Mouse (Mus musculus) liver, embryonic 14.5 days (tissue): Measurements from ENCODE around the gene Eef1akmt2. TPM values are rescaled to one million over a fixed set of nuclear protein-coding genes. Genes with fewer than 3 reads are reported as not detected.

Source experiments
- ATAC-seq: fragments of 200-750 bp; cut with Nextera tagmentation; 2 replicates; pipeline ENCODE4 v1.8.0; 2017; ENCODE audit warnings: moderate number of reproducible peaks, mild to moderate bottlenecking, moderate library complexity; ENCODE audit not compliant: insufficient read depth
- DNase-seq, 3 experiments: peaks; one replicate each; pipeline ENCODE4 v3.0.0-alpha.2; 2012 to 2013; ENCODE audit warnings: low read depth in 3 of 3, low spot score in 3 of 3
- H3K27ac ChIP-seq: fragments of 300-500 bp; sonication (generic); 2 replicates; pipeline ENCODE4 v1.5.1; 2014; ENCODE audit warnings: moderate library complexity, mild to moderate bottlenecking, control low read depth, inconsistent platforms
- H3K27me3 ChIP-seq: fragments of 300-500 bp; sonication (generic); 2 replicates; pipeline ENCODE4 v1.6.1; 2014; ENCODE audit warnings: mild to moderate bottlenecking, low read length, moderate library complexity; ENCODE audit not compliant: control insufficient read depth, insufficient read depth
- H3K36me3 ChIP-seq: fragments of 300-500 bp; sonication (generic); replicated peaks from 2 replicates; pipeline ENCODE4 v1.6.1; 2014; ENCODE audit warnings: low read depth; ENCODE audit not compliant: control insufficient read depth, insufficient read depth
- H3K4me1 ChIP-seq, 2 experiments: fragments of 200-500 bp in 1 of 2; fragments of 300-500 bp in 1 of 2; sonication (generic) in 1 of 2; replicated peaks; 2 replicates each; pipeline ENCODE4 v1.6.1; 2012 to 2014; ENCODE audit warnings: antibody characterized with exemption in 1 of 2, inconsistent platforms in 1 of 2, low read length in 1 of 2; ENCODE audit not compliant: control insufficient read depth in 2 of 2, insufficient read depth in 2 of 2
- H3K4me2 ChIP-seq: fragments of 300-500 bp; sonication (generic); 2 replicates; pipeline ENCODE4 v1.6.1; 2014; ENCODE audit warnings: low read depth, mild to moderate bottlenecking, control low read depth, moderate library complexity
- H3K4me3 ChIP-seq, 2 experiments: fragments of 200-500 bp in 1 of 2; fragments of 300-500 bp in 1 of 2; sonication (generic) in 1 of 2; 2 replicates each; pipeline ENCODE4 v1.5.1; 2012 to 2014; ENCODE audit warnings: low read depth in 2 of 2, low read length in 2 of 2, mild to moderate bottlenecking in 2 of 2, control low read depth in 1 of 2, inconsistent platforms in 1 of 2, moderate library complexity in 1 of 2; ENCODE audit not compliant: insufficient read depth in 1 of 2
- H3K9ac ChIP-seq: fragments of 300-500 bp; sonication (generic); replicated peaks from 2 replicates; pipeline ENCODE4 v1.6.1; 2014; ENCODE audit warnings: mild to moderate bottlenecking, control low read depth, moderate library complexity
- H3K9me3 ChIP-seq: fragments of 300-500 bp; sonication (generic); 2 replicates; pipeline ENCODE4 v1.6.1; 2016; ENCODE audit warnings: low read length, mixed read lengths; ENCODE audit not compliant: control insufficient read depth
- CTCF ChIP-seq: IDR thresholded peaks from 2 replicates; pipeline ENCODE4 v1.5.1; 2016; ENCODE audit warnings: antibody characterized with exemption, low read depth, control low read depth
- EP300 ChIP-seq: IDR thresholded peaks from 2 replicates; pipeline ENCODE4 v1.6.1; 2016; ENCODE audit warnings: antibody characterized with exemption, low read depth
- WGBS: fragments of 180-500 bp; shearing (Covaris S2); extraction: QIAGEN DNeasy Blood & Tissue Kit; methylation state at CpG from one replicate; pipeline ENCODE4 v1.1.7; 2014; ENCODE audit not compliant: insufficient replicate concordance; 5-methylcytosine and 5-hydroxymethylcytosine counted together
- polyA plus RNA-seq, 2 experiments: library from polyadenylated mRNA; depleted of rRNA in 1 of 2; stranded (reverse) in 1 of 2; unstranded in 1 of 2; fragments of >200 nt; fragmentation: Nextera tagmentation in 1 of 2; extraction: Ambion mirVana in 1 of 2; gene quantifications; 2 replicates each; pipeline versions ENCODE4 v1.2.1 to v1.2.3; 2012 to 2014

Gene Eef1akmt2
- polyA plus RNA-seq, 2 experiments = 13.1 to 19.0 TPM

DNA sequence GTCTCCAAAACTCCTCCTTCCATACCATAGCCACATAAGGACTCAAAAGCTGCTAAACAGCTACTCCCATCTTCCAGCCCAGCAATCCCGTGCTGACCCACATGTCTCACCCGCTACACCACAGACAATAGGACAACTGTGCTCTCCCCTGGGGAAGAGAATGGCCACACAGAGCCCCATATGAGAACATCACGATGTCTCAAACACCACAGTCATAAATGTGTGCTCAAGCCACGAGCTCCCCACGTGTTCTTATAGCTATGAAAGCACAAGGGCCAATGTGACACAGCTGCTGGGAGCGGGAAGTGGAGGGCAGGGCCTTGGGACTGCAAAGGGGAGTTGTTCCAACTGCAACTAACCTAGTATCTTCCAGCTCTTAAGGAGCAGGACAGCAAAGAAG lies 59.0 kb downstream of the Eef1akmt2 start:
- no peaks in the 10 kb centered on the region for H3K27me3 ChIP-seq
- ATAC-seq = no peak
- no peaks in the 10 kb centered on the region for H3K9me3 ChIP-seq
- H3K36me3 ChIP-seq = no peaks in the 10 kb centered on the region
- DNase-seq = no peak
- no peak overlapping the region for H3K9ac ChIP-seq
- no peak overlapping the region for H3K4me2 ChIP-seq
- no peak overlapping the region for H3K4me3 ChIP-seq
- peaks cover 0 to 3% of the 10 kb centered on the region in 2 experiments; a peak in 1 of 4 replicates for H3K4me1 ChIP-seq
- WGBS = 68% methylated on average over 6 of the region's 6 CpGs
- no peak overlapping the region for H3K27ac ChIP-seq
- TF ChIP-seq EP300 (no peak), CTCF (no peak)

DNA sequence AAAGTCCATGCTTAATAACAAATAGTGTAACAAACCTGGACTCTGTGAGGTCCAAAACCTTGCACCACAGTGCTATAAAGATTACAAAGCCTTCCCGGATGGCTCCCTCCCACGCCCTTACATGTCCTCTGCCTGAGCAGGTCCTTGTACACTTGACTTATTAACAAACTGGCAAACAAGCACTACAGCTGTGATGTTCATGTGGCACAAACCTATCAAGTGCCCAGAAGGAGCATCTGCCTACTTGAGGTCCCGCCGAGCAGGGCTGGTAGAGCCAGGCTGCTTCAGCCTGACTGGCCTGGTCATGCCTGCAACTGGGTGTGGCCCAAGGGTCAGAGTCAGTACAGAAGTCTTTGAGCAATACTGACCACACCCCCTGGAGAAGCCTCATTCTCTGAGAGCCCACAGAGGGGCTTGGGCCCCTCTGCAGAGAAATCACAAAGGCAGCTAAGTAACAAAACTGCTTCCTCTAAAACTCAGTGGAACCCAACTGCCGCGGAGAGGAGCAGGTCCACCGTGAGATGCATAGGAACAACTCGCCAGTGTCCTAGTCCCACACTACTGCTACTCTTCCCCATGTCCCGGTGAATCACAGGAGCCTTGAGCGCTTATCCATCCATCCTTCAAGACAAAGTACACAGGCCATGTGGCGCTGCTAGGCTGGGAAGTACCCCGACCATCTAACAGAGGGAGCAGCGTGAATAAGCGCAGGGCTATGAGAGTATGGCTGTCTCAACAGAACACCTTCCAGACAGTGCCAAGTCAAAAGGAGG lies 61.8 kb downstream of the Eef1akmt2 start:
- H3K27ac ChIP-seq = no peak overlapping the region
- no peak overlapping the region for H3K9ac ChIP-seq
- ATAC-seq (no peak), DNase-seq (no peak)
- TF ChIP-seq EP300 (no peak), CTCF (no peak)
- no peaks in the 10 kb centered on the region for H3K36me3 ChIP-seq
- H3K4me2 ChIP-seq = no peak overlapping the region
- peaks cover 0 to 15% of the 10 kb centered on the region in 2 experiments; a peak in 3 of 4 replicates for H3K4me1 ChIP-seq
- no peaks in the 10 kb centered on the region for H3K27me3 ChIP-seq
- 71% methylated on average over 14 of the region's 14 CpGs for WGBS
- H3K4me3 ChIP-seq = no peak overlapping the region
- H3K9me3 ChIP-seq = no peaks in the 10 kb centered on the region

DNA sequence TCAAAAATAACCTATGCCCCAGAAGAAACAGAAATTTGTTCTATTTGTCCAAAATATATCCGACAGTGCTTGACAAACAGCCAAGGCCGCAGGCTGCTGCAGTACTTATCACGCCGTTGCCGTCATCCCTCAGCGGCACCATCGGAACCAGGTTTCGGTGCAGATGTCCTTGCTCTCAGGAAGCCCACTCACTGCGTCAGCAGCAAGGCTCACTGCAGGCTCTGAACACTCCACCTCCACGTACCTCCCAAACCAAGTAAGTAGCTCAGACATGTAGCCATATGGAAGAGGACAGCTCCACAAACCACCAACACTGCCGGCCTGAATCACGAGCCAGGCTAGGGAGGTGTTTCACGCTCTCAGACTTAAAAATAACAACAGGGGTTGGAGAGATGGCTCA lies 63.6 kb downstream of the Eef1akmt2 start:
- H3K4me2 ChIP-seq = no peak overlapping the region
- H3K27ac ChIP-seq = no peak overlapping the region
- TF ChIP-seq CTCF (no peak), EP300 (no peak)
- H3K36me3 ChIP-seq = no peaks in the 10 kb centered on the region
- DNase-seq (no peak), ATAC-seq (no peak)
- peaks cover 2 to 19% of the 10 kb centered on the region in 2 experiments; a peak in 3 of 4 replicates for H3K4me1 ChIP-seq
- H3K27me3 ChIP-seq = no peaks in the 10 kb centered on the region
- 86% methylated on average over 13 of the region's 13 CpGs for WGBS
- H3K9me3 ChIP-seq = no peaks in the 10 kb centered on the region
- no peak overlapping the region for H3K9ac ChIP-seq
- no peak overlapping the region for H3K4me3 ChIP-seq

DNA sequence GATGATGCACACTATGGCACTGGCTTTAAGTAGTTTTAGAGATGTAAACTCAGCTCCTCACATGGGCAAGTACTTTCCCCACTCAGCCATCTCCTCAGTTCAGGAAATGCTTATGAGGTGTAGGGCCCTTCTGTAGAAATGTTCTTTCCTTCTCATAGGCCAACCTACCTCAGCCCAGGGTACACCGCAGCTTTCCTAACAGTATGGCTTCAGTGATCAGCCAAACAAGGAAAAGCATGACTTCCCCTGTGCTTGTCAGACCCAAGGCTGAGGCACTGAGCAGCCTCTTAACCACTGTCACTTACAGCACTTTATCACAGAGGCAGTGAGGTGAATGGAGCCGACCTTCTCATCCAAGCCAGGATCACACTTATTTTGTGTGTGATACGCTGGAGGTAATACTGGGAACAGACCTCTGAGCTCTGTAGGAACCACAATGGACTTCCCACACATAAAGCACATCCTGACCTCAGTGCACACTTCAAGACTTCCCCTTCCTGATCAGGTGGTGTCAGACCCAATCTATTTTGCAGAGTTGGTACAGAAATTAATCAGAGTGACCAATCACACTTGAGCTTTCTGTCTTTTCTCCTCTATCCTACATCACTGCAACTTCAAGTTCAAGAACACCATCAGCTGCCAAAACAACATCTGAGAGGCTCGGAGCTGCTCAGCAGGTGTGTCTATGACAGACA lies 64.8 kb downstream of the Eef1akmt2 start:
- Histone ChIP-seq H3K4me1 (peaks cover 3 to 21% of the 10 kb centered on the region in 2 experiments; a peak in 3 of 4 replicates), H3K4me2 (no peak overlapping the region), H3K4me3 (no peak overlapping the region)

DNA sequence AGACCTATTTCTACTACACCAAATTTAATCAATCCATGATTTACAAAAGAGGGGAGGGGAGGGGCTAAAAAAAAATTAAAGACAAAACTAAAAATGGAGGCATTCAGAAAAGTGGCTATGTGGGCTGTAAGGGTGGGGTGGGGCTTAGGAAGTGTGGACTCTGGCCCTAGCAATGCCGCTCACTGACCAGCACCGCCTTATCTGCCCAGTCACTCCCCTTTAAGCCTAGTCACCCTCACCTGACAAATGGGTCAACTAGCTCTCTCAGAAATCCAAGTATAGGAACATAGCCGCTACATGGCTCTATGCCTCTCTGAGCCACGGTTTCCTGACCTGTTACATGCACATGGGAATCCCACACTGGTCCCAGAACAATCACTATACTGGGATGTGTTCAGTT lies 65.5 kb downstream of the Eef1akmt2 start:
- 86% methylated on average over 4 of the region's 4 CpGs for WGBS
- peaks cover 3 to 21% of the 10 kb centered on the region in 2 experiments; a peak in 3 of 4 replicates for H3K4me1 ChIP-seq
- TF ChIP-seq EP300 = no peak
- no peaks in the 10 kb centered on the region for H3K36me3 ChIP-seq
- H3K4me2 ChIP-seq = no peak overlapping the region
- DNase-seq (no peak), ATAC-seq (no peak)
- no peak overlapping the region for H3K4me3 ChIP-seq
- no peaks in the 10 kb centered on the region for H3K9me3 ChIP-seq
- H3K27ac ChIP-seq = no peak overlapping the region
- H3K9ac ChIP-seq = no peak overlapping the region
- no peaks in the 10 kb centered on the region for H3K27me3 ChIP-seq

More for the DNA sequence above, 64.8 kb downstream of the Eef1akmt2 start:
- H3K36me3 ChIP-seq = no peaks in the 10 kb centered on the region
- H3K9ac ChIP-seq = no peak overlapping the region
- WGBS = 50% methylated on average over 4 of the region's 4 CpGs
- no peaks in the 10 kb centered on the region for H3K27me3 ChIP-seq
- no peaks in the 10 kb centered on the region for H3K9me3 ChIP-seq
- DNase-seq (no peak), ATAC-seq (no peak)
- no peak for TF ChIP-seq EP300
- no peak for TF ChIP-seq CTCF
- no peak overlapping the region for H3K27ac ChIP-seq
